Comparison of ENCODE assay signal across 8 mouse cellular contexts in genomic region chr7:142440657-142441114, GRCm38 (mm10). TPM values are rescaled to one million over a fixed set of nuclear protein-coding genes. Genes with fewer than 3 reads are reported as not detected.
DNase-seq lines count a peak whose midpoint lies in the region; ATAC-seq and TF ChIP-seq lines count a peak whose summit lies in the region.

No protein-coding gene starts in this region.

- H3K9me3 ChIP-seq in kidney, embryonic 15.5 days (replicated peaks), result no peaks in the 10 kb centered on the region
- no peaks in the 10 kb centered on the region for H3K9me3 ChIP-seq in heart, embryonic 16.5 days (replicated peaks; ENCODE audit: control insufficient read depth, low read length)
- no peaks in the 10 kb centered on the region for H3K9me3 ChIP-seq in limb, embryonic 15.5 days
- H3K9me3 ChIP-seq in neural tube, embryonic 13.5 days, result no peaks in the 10 kb centered on the region

- WGBS in kidney, embryonic 15.5 days, result 45% methylated on average over 5 of the region's 5 CpGs
- 33% methylated on average over 5 of the region's 5 CpGs for WGBS in heart, embryonic 16.5 days
- 29% methylated on average over 5 of the region's 5 CpGs for WGBS in limb, embryonic 15.5 days
- WGBS in neural tube, embryonic 13.5 days, result 60% methylated on average over 5 of the region's 5 CpGs

- H3K27me3 ChIP-seq in kidney, embryonic 15.5 days, result no peaks in the 10 kb centered on the region
- H3K27me3 ChIP-seq in heart, embryonic 16.5 days (ENCODE audit: control insufficient read depth, insufficient read depth, low read length), result no peaks in the 10 kb centered on the region
- no peaks in the 10 kb centered on the region for H3K27me3 ChIP-seq in limb, embryonic 15.5 days
- H3K27me3 ChIP-seq in neural tube, embryonic 13.5 days, result no peaks in the 10 kb centered on the region

- H3K4me2 ChIP-seq in kidney, embryonic 15.5 days, result no peak overlapping the region
- no peak overlapping the region for H3K4me2 ChIP-seq in heart, embryonic 16.5 days (ENCODE audit: low read depth, low read length)
- 0 out of 2 replicates have a peak overlapping the region, but pooled peaks have one; percentile 17 for H3K4me2 ChIP-seq in limb, embryonic 15.5 days
- no peak overlapping the region for H3K4me2 ChIP-seq in neural tube, embryonic 13.5 days

- peaks cover 28% of the 10 kb centered on the region for H3K4me1 ChIP-seq in kidney, embryonic 15.5 days
- H3K4me1 ChIP-seq in embryonic fibroblast, embryonic 13.5 days (ENCODE audit: control insufficient read depth, insufficient read depth, low read length), result 0 out of 2 replicates have a peak, but pooled peaks cover 2% of the 10 kb centered on the region
- peaks cover 21% of the 10 kb centered on the region for H3K4me1 ChIP-seq in heart, embryonic 16.5 days (ENCODE audit: control insufficient read depth, insufficient read depth, low read length)
- peaks cover 56% of the 10 kb centered on the region for H3K4me1 ChIP-seq in limb, embryonic 15.5 days
- H3K4me1 ChIP-seq in neural tube, embryonic 13.5 days (replicated peaks), result peaks cover 7% of the 10 kb centered on the region

- H3K27ac ChIP-seq in kidney, embryonic 15.5 days, result peak overlapping the region; percentile 55; the same call in 1 of the 2 replicates
- peak overlapping the region; percentile 8; the same call in 1 of the 2 replicates for H3K27ac ChIP-seq in embryonic fibroblast, embryonic 13.5 days (ENCODE audit: insufficient read depth, low read length)
- peak overlapping the region; percentile 76 for H3K27ac ChIP-seq in heart, embryonic 16.5 days (ENCODE audit: low read length)
- peak overlapping the region; percentile 90 for H3K27ac ChIP-seq in limb, embryonic 15.5 days
- H3K27ac ChIP-seq in neural tube, embryonic 13.5 days (replicated peaks), result no peak overlapping the region

- no peak for TF ChIP-seq POLR2A in embryonic fibroblast, embryonic 13.5 days (IDR thresholded peaks at IDR 0.05; ENCODE audit: low read depth, low read length)

- 0 out of 2 replicates have a peak, but pooled peaks have one; percentile 19 for TF ChIP-seq CTCF in embryonic fibroblast, embryonic 13.5 days (IDR thresholded peaks at IDR 0.05; ENCODE audit: borderline replicate concordance, insufficient read depth, low read length)

- no peaks in the 10 kb centered on the region for H3K36me3 ChIP-seq in kidney, embryonic 15.5 days
- H3K36me3 ChIP-seq in heart, embryonic 16.5 days (ENCODE audit: control insufficient read depth, insufficient read depth), result no peaks in the 10 kb centered on the region
- H3K36me3 ChIP-seq in limb, embryonic 15.5 days, result no peaks in the 10 kb centered on the region
- H3K36me3 ChIP-seq in neural tube, embryonic 13.5 days, result no peaks in the 10 kb centered on the region

- 0 out of 2 replicates have a peak overlapping the region, but pooled peaks have one; percentile 15 for H3K9ac ChIP-seq in kidney, embryonic 15.5 days
- H3K9ac ChIP-seq in heart, embryonic 16.5 days (ENCODE audit: low read length), result peak overlapping the region; percentile 69
- H3K9ac ChIP-seq in limb, embryonic 15.5 days, result 0 out of 2 replicates have a peak overlapping the region, but pooled peaks have one; percentile 15
- no peak overlapping the region for H3K9ac ChIP-seq in neural tube, embryonic 13.5 days

- peak; percentile 78 for ATAC-seq in kidney, embryonic 15.5 days (replicated peaks; ENCODE audit: low FRiP score)
- ATAC-seq in heart, embryonic 16.5 days (replicated peaks; ENCODE audit: extremely low read depth, insufficient read depth, low FRiP score), result peak; percentile 87
- ATAC-seq in limb, embryonic 15.5 days (ENCODE audit: insufficient number of reproducible peaks, low FRiP score, low TSS enrichment, low read depth), result peak; percentile 81
- peak; percentile 45; the same call in 1 of the 2 replicates for ATAC-seq in neural tube, embryonic 13.5 days (ENCODE audit: low read depth)
- no peak for ATAC-seq in monocyte, adult 5-6 weeks (replicated peaks; ENCODE audit: insufficient number of reproducible peaks, low FRiP score, low TSS enrichment, poor library complexity, severe bottlenecking)

- H3K4me3 ChIP-seq in kidney, embryonic 15.5 days (replicated peaks), result no peak overlapping the region
- H3K4me3 ChIP-seq in embryonic fibroblast, embryonic 13.5 days (ENCODE audit: insufficient read depth, low read length), result no peak overlapping the region
- H3K4me3 ChIP-seq in heart, embryonic 16.5 days (ENCODE audit: low read length), result no peak overlapping the region
- no peak overlapping the region for H3K4me3 ChIP-seq in limb, embryonic 15.5 days
- H3K4me3 ChIP-seq in neural tube, embryonic 13.5 days, result no peak overlapping the region

- DNase-seq in kidney, adult 8-10 months, result no peak
- peak; percentile 60 for DNase-seq in ES-CJ7 (ENCODE audit: low read depth, low spot score)

RNA-seq across cellular contexts. Expression of gene Tnni2, which starts 0.9 kb away (rescaled TPM):
- polyA plus RNA-seq in kidney, embryonic 15.5 days (2015; fragmentation: Nextera tagmentation; extraction: Ambion mirVana), result 19.0 and 45.8 TPM in 2 replicates
- 1.1 TPM in 1 of 2 replicates, not detected in the other for polyA plus RNA-seq in embryonic fibroblast, embryonic 13.5 days (2011; ENCODE audit: insufficient read length, low read depth, missing spikeins)
- polyA plus RNA-seq in heart, embryonic 16.5 days (2015; fragmentation: Nextera tagmentation; extraction: Ambion mirVana), result 14.1 and 27.0 TPM in 2 replicates
- 136 and 529 TPM in 2 replicates for polyA plus RNA-seq in limb, embryonic 15.5 days (2015; fragmentation: Nextera tagmentation; extraction: Ambion mirVana)
- 2.2 and 8.9 TPM in 2 replicates for polyA plus RNA-seq in neural tube, embryonic 13.5 days (2015; fragmentation: Nextera tagmentation; extraction: Ambion mirVana)
- 7.5 to 20.6 TPM (median 11.3 TPM) in 3 replicates for total RNA-seq in monocyte, adult 5-6 weeks (2017)

RNA-seq across cellular contexts. Expression of gene Syt8, which starts 6.0 kb away (rescaled TPM):
- polyA plus RNA-seq in kidney, embryonic 15.5 days (2015; fragmentation: Nextera tagmentation; extraction: Ambion mirVana), result 0.62 and 1.3 TPM in 2 replicates
- 1.3 and 2.4 TPM in 2 replicates for polyA plus RNA-seq in embryonic fibroblast, embryonic 13.5 days (2011; ENCODE audit: insufficient read length, low read depth, missing spikeins)
- polyA plus RNA-seq in heart, embryonic 16.5 days (2015; fragmentation: Nextera tagmentation; extraction: Ambion mirVana), result 0.17 and 0.32 TPM in 2 replicates
- 6.3 and 6.7 TPM in 2 replicates for polyA plus RNA-seq in limb, embryonic 15.5 days (2015; fragmentation: Nextera tagmentation; extraction: Ambion mirVana)
- polyA plus RNA-seq in neural tube, embryonic 13.5 days (2015; fragmentation: Nextera tagmentation; extraction: Ambion mirVana), result 0.39 TPM in 1 of 2 replicates, not detected in the other
- not detected in 3 replicates for total RNA-seq in monocyte, adult 5-6 weeks (2017)

RNA-seq across cellular contexts. Expression of gene Lsp1, which starts 19.9 kb away (rescaled TPM):
- 115 and 139 TPM in 2 replicates for polyA plus RNA-seq in kidney, embryonic 15.5 days (2015; fragmentation: Nextera tagmentation; extraction: Ambion mirVana)
- polyA plus RNA-seq in embryonic fibroblast, embryonic 13.5 days (2011; ENCODE audit: insufficient read length, low read depth, missing spikeins), result 114 and 159 TPM in 2 replicates
- polyA plus RNA-seq in heart, embryonic 16.5 days (2015; fragmentation: Nextera tagmentation; extraction: Ambion mirVana), result 73.5 and 83.5 TPM in 2 replicates
- 57.3 and 63.3 TPM in 2 replicates for polyA plus RNA-seq in limb, embryonic 15.5 days (2015; fragmentation: Nextera tagmentation; extraction: Ambion mirVana)
- polyA plus RNA-seq in neural tube, embryonic 13.5 days (2015; fragmentation: Nextera tagmentation; extraction: Ambion mirVana), result 9.3 and 15.8 TPM in 2 replicates
- total RNA-seq in monocyte, adult 5-6 weeks (2017), result 1,011 to 1,374 TPM (median 1,247 TPM) in 3 replicates

RNA-seq across cellular contexts. Expression of gene Ctsd, which starts 52.8 kb away (rescaled TPM):
- 294 and 312 TPM in 2 replicates for polyA plus RNA-seq in kidney, embryonic 15.5 days (2015; fragmentation: Nextera tagmentation; extraction: Ambion mirVana)
- 617 and 890 TPM in 2 replicates for polyA plus RNA-seq in embryonic fibroblast, embryonic 13.5 days (2011; ENCODE audit: insufficient read length, low read depth, missing spikeins)
- polyA plus RNA-seq in heart, embryonic 16.5 days (2015; fragmentation: Nextera tagmentation; extraction: Ambion mirVana), result 470 and 482 TPM in 2 replicates
- 392 and 426 TPM in 2 replicates for polyA plus RNA-seq in limb, embryonic 15.5 days (2015; fragmentation: Nextera tagmentation; extraction: Ambion mirVana)
- 282 and 288 TPM in 2 replicates for polyA plus RNA-seq in neural tube, embryonic 13.5 days (2015; fragmentation: Nextera tagmentation; extraction: Ambion mirVana)
- total RNA-seq in monocyte, adult 5-6 weeks (2017), result 304 to 518 TPM (median 326 TPM) in 3 replicates

RNA-seq across cellular contexts. Expression of gene Tnnt3, which starts 58.0 kb away (rescaled TPM):
- polyA plus RNA-seq in kidney, embryonic 15.5 days (2015; fragmentation: Nextera tagmentation; extraction: Ambion mirVana), result 23.5 and 46.2 TPM in 2 replicates
- 1.4 TPM in 2 replicates for polyA plus RNA-seq in embryonic fibroblast, embryonic 13.5 days (2011; ENCODE audit: insufficient read length, low read depth, missing spikeins)
- 5.3 and 17.1 TPM in 2 replicates for polyA plus RNA-seq in heart, embryonic 16.5 days (2015; fragmentation: Nextera tagmentation; extraction: Ambion mirVana)
- 154 and 517 TPM in 2 replicates for polyA plus RNA-seq in limb, embryonic 15.5 days (2015; fragmentation: Nextera tagmentation; extraction: Ambion mirVana)
- 2.4 and 8.4 TPM in 2 replicates for polyA plus RNA-seq in neural tube, embryonic 13.5 days (2015; fragmentation: Nextera tagmentation; extraction: Ambion mirVana)
- 13.6 to 16.7 TPM (median 15.5 TPM) in 3 replicates for total RNA-seq in monocyte, adult 5-6 weeks (2017)
